14 mouse cellular contexts compared by ENCODE assay signal in genomic region chr7:46422052-46422763, GRCm38 (mm10). TPM values are rescaled to one million over a fixed set of nuclear protein-coding genes. Genes with fewer than 3 reads are reported as not detected.
DNase-seq lines count a peak whose midpoint lies in the region; ATAC-seq and TF ChIP-seq lines count a peak whose summit lies in the region.
"Had no signal": no experiment of that assay in that cellular context is flagged by ENCODE, and none has a peak within 500 bp of the region (broad histone marks: within the 10 kb centered on the region; RNA-seq: fewer than 3 reads in every experiment).

No protein-coding gene starts in this region.

- peaks cover 30% of the 10 kb centered on the region for H3K4me1 ChIP-seq in forebrain, embryonic 10.5 days
- H3K4me1 ChIP-seq in hindbrain, postnatal 0 days (ENCODE audit: insufficient read depth, low read length): peaks cover 16% of the 10 kb centered on the region
- H3K4me1 ChIP-seq in neural tube, embryonic 14.5 days (ENCODE audit: control insufficient read depth, insufficient read depth, low read length): peaks cover 10% of the 10 kb centered on the region
- H3K4me1 ChIP-seq: embryonic facial prominence, embryonic 12.5 days; liver, embryonic 12.5 days had no signal

- H3K9me3 ChIP-seq in forebrain, embryonic 10.5 days: no peaks in the 10 kb centered on the region
- H3K9me3 ChIP-seq in hindbrain, postnatal 0 days (ENCODE audit: low read length): no peaks in the 10 kb centered on the region
- no peaks in the 10 kb centered on the region for H3K9me3 ChIP-seq in neural tube, embryonic 14.5 days (ENCODE audit: control insufficient read depth, low read length)
- H3K9me3 ChIP-seq: embryonic facial prominence, embryonic 12.5 days; liver, embryonic 12.5 days had no signal

- WGBS in forebrain, embryonic 10.5 days: 76% methylated on average over 8 of the region's 8 CpGs
- WGBS in hindbrain, postnatal 0 days: 22% methylated on average over 8 of the region's 8 CpGs
- 27% methylated on average over 8 of the region's 8 CpGs for WGBS in neural tube, embryonic 14.5 days

- H3K36me3 ChIP-seq in forebrain, embryonic 10.5 days (replicated peaks): no peaks in the 10 kb centered on the region
- no peaks in the 10 kb centered on the region; the same call in 1 of the 2 replicates for H3K36me3 ChIP-seq in hindbrain, postnatal 0 days (ENCODE audit: insufficient read depth, low read length)
- H3K36me3 ChIP-seq in neural tube, embryonic 14.5 days (ENCODE audit: control insufficient read depth, insufficient read depth, low read length): no peaks in the 10 kb centered on the region
- H3K36me3 ChIP-seq: embryonic facial prominence, embryonic 12.5 days; liver, embryonic 12.5 days had no signal

- no peak overlapping the region for H3K4me3 ChIP-seq in forebrain, embryonic 10.5 days
- H3K4me3 ChIP-seq in hindbrain, postnatal 0 days (ENCODE audit: low read length): no peak overlapping the region
- no peak overlapping the region for H3K4me3 ChIP-seq in neural tube, embryonic 14.5 days (ENCODE audit: low read depth, low read length)
- H3K4me3 ChIP-seq: embryonic facial prominence, embryonic 12.5 days; liver, embryonic 12.5 days had no signal

- no peaks in the 10 kb centered on the region for H3K27me3 ChIP-seq in forebrain, embryonic 10.5 days (ENCODE audit: poor library complexity, severe bottlenecking)
- no peaks in the 10 kb centered on the region for H3K27me3 ChIP-seq in hindbrain, postnatal 0 days (ENCODE audit: insufficient read depth, low read length)
- H3K27me3 ChIP-seq in neural tube, embryonic 14.5 days (ENCODE audit: control insufficient read depth, insufficient read depth, low read length): no peaks in the 10 kb centered on the region
- H3K27me3 ChIP-seq: CH12.LX had no signal

- no peak for TF ChIP-seq CTCF in hindbrain, postnatal 0 days (IDR thresholded peaks at IDR 0.05; ENCODE audit: low read depth)

- no peak overlapping the region for H3K9ac ChIP-seq in hindbrain, postnatal 0 days (replicated peaks; ENCODE audit: low read length)
- H3K9ac ChIP-seq in neural tube, embryonic 14.5 days (replicated peaks; ENCODE audit: low read depth, low read length): no peak overlapping the region
- H3K9ac ChIP-seq: embryonic facial prominence, embryonic 12.5 days; liver, embryonic 12.5 days had no signal

- peak overlapping the region; percentile 51; the same call in 1 of the 2 replicates for H3K27ac ChIP-seq in forebrain, embryonic 10.5 days
- peak overlapping the region; percentile 52 for H3K27ac ChIP-seq in hindbrain, postnatal 0 days
- 0 out of 2 replicates have a peak overlapping the region, but pooled peaks have one; percentile 22 for H3K27ac ChIP-seq in neural tube, embryonic 14.5 days (ENCODE audit: low read depth, low read length)
- H3K27ac ChIP-seq: embryonic facial prominence, embryonic 12.5 days; kidney, postnatal 0 days; liver, embryonic 12.5 days had no signal

- peak; percentile 63 for ATAC-seq in hindbrain, postnatal 0 days
- peak; percentile 71 for ATAC-seq in neural tube, embryonic 14.5 days (ENCODE audit: low read depth)
- ATAC-seq: liver, embryonic 12.5 days had no signal

- intact Hi-C loops in left cerebral cortex, postnatal 25 days (cut with DNase I): loop anchor here (2.0 kb wide), 1 partner anchor 25 kb away; the partner anchor contains the start of gene Kcnc1

- DNase-seq in left cerebral cortex, postnatal 25 days (ENCODE audit: low spot score in 2 of 2): peak; percentile 54 to 83
- no peak for DNase-seq in left cerebral cortex, adult 8-10 months (ENCODE audit: low spot score in 2 of 2)
- no peak for DNase-seq in forebrain, embryonic 10.5 days (ENCODE audit: extremely low spot score, low spot score)
- peak; percentile 79 for DNase-seq in hindbrain, postnatal 0 days (ENCODE audit: low spot score)
- DNase-seq in kidney, postnatal 4 days: no peak
- DNase-seq in kidney, postnatal 14 days: no peak
- DNase-seq in lung, postnatal 10 days: no peak

- H3K4me2 ChIP-seq in hindbrain, postnatal 0 days (ENCODE audit: low read depth, low read length): 0 out of 2 replicates have a peak overlapping the region, but pooled peaks have one; percentile 22
- peak overlapping the region; percentile 9; the same call in 1 of the 2 replicates for H3K4me2 ChIP-seq in neural tube, embryonic 14.5 days (ENCODE audit: low read depth, low read length)
- H3K4me2 ChIP-seq: embryonic facial prominence, embryonic 12.5 days; liver, embryonic 12.5 days had no signal

RNA-seq across cellular contexts. Expression of gene Kcnc1, which starts 25.9 kb away (rescaled TPM):
- 100 to 1,000 TPM; 115 to 131 TPM for total RNA-seq in left cerebral cortex, postnatal 25 days (2021)
- 100 to 1,000 TPM; 134 to 153 (median 136) TPM for total RNA-seq in left cerebral cortex, adult 8-10 months (2022)
- 0.20 and 0.24 TPM in 2 replicates for polyA plus RNA-seq in forebrain, embryonic 10.5 days (2016; fragmentation: Nextera tagmentation; extraction: Ambion mirVana)
- 43.7 and 45.6 TPM in 2 replicates for total RNA-seq in hindbrain, postnatal 0 days (2014; rRNA removed)
- polyA plus RNA-seq in hindbrain, postnatal 0 days (2015; fragmentation: Nextera tagmentation; extraction: Ambion mirVana): 25.0 and 25.6 TPM in 2 replicates
- 16.1 and 20.5 TPM in 2 replicates for polyA plus RNA-seq in neural tube, embryonic 14.5 days (2014; fragmentation: Nextera tagmentation; extraction: Ambion mirVana)

RNA-seq across cellular contexts. Expression of gene Myod1, which starts 45.9 kb away (rescaled TPM):
- under 1 TPM in 1 of 2 experiments, not detected in 1; 0.18 TPM for total RNA-seq in left cerebral cortex, postnatal 25 days (2021)
- total RNA-seq in left cerebral cortex, adult 8-10 months (2022): under 1 TPM in 2 of 4 experiments, not detected in 2; 0.19 to 0.23 TPM
- polyA plus RNA-seq in forebrain, embryonic 10.5 days (2016; fragmentation: Nextera tagmentation; extraction: Ambion mirVana): not detected in 2 replicates
- total RNA-seq in hindbrain, postnatal 0 days (2014; rRNA removed): 0.32 and 0.99 TPM in 2 replicates
- 0.20 and 0.37 TPM in 2 replicates for polyA plus RNA-seq in hindbrain, postnatal 0 days (2015; fragmentation: Nextera tagmentation; extraction: Ambion mirVana)
- 0.24 TPM in 1 of 2 replicates, not detected in the other for polyA plus RNA-seq in neural tube, embryonic 14.5 days (2014; fragmentation: Nextera tagmentation; extraction: Ambion mirVana)
- total RNA-seq: CH12.LX; heart, postnatal 25 days; megakaryocyte, adult 5-6 weeks had no signal
- polyA plus RNA-seq: kidney, postnatal 0 days had no signal

Comparison
In these comparisons a context has a peak if more than half of its experiments do, and no peak if none do; other contexts are left out.
1. DNase-seq: peak in left cerebral cortex, postnatal 25 days (2 of 2) and hindbrain, postnatal 0 days (single experiment); none in left cerebral cortex, adult 8-10 months (0 of 2), forebrain, embryonic 10.5 days (single experiment), kidney, postnatal 4 days (0 of 2), kidney, postnatal 14 days (single experiment) and lung, postnatal 10 days (single experiment).
2. Peak in every context shown above with its lines, with median percentiles within 50 percentile points of each other: H3K27ac ChIP-seq.